Mouse (Mus musculus) CH12.LX (cell line): Measurements from ENCODE around the gene Tekt2.

Experiments
- CTCF ChIP-seq, 2 experiments: IDR thresholded peaks in 1 of 2; conservative IDR thresholded peaks in 1 of 2; 2 replicates each; pipeline ENCODE4 v1.5.1; 2011 to 2012; ENCODE audit warnings: low read depth in 2 of 2, low read length in 2 of 2, improper control_type of control experiment in 1 of 2, inconsistent platforms in 1 of 2, mild to moderate bottlenecking in 1 of 2, moderate library complexity in 1 of 2
- GABPA ChIP-seq: IDR thresholded peaks from 2 replicates; pipeline ENCODE4 v1.6.1; 2012; ENCODE audit warnings: low read depth, low read length, improper control_type of control experiment, inconsistent platforms; ENCODE audit not compliant: insufficient replicate concordance
- JUND ChIP-seq: conservative IDR thresholded peaks from 2 replicates; pipeline ENCODE4 v1.6.1; 2011; ENCODE audit warnings: low read depth, low read length, improper control_type of control experiment
- MAX ChIP-seq: IDR thresholded peaks from 2 replicates; pipeline ENCODE4 v1.6.1; 2011; ENCODE audit warnings: low read length, improper control_type of control experiment
- NRF1 ChIP-seq: IDR thresholded peaks from 2 replicates; pipeline ENCODE4 v1.6.1; 2014; ENCODE audit warnings: low read depth, mild to moderate bottlenecking, inconsistent platforms, low read length, improper control_type of control experiment, moderate library complexity
- POLR2A ChIP-seq: IDR thresholded peaks from 2 replicates; pipeline ENCODE4 v1.6.1; 2011; ENCODE audit warnings: low read depth, mild to moderate bottlenecking, improper control_type of control experiment, low read length
- RAD21 ChIP-seq: IDR thresholded peaks from 2 replicates; pipeline ENCODE4 v1.6.1; 2011; ENCODE audit warnings: low read depth, mild to moderate bottlenecking, low read length, improper control_type of control experiment, moderate library complexity
- USF2 ChIP-seq: conservative IDR thresholded peaks from 2 replicates; pipeline ENCODE4 v1.6.1; 2011; ENCODE audit warnings: low read depth, low read length, improper control_type of control experiment

- no peak for TF ChIP-seq JUND
- TF ChIP-seq GABPA = no peak
- TF ChIP-seq CTCF (conservative IDR thresholded peaks at IDR 0.05 in 1 of 2, IDR thresholded peaks at IDR 0.05 in 1 of 2; ENCODE audit: low read depth in 2 of 2, low read length in 2 of 2) = no peak
- no peak for TF ChIP-seq MAX
- TF ChIP-seq POLR2A = no peak
- TF ChIP-seq USF2 = no peak
- TF ChIP-seq RAD21 = no peak
- no peak for TF ChIP-seq NRF1
Measured at GRCm38 (mm10) chr4:126275681-126276131, 49.8 kb downstream of the Tekt2 start.
